Mouse (Mus musculus) MEL (cell line): ENCODE results near the gene Dph5. TPM values are rescaled to one million over a fixed set of nuclear protein-coding genes. Genes with fewer than 3 reads are reported as not detected.
A peak's percentile ranks its signal among the peaks of the same experiment; 100 is the strongest.

ENCODE experiments used
- DNase-seq: peaks from one replicate; pipeline ENCODE4 v3.0.0; 2011; ENCODE audit warnings: low read depth, low spot score
- H3K27ac ChIP-seq: 2 replicates; pipeline ENCODE4 v1.5.1; 2012; ENCODE audit warnings: low read depth, mild to moderate bottlenecking, control low read depth, low read length, moderate library complexity; ENCODE audit not compliant: control insufficient read depth
- H3K27me3 ChIP-seq, 2 experiments: fragments of 150-350 bp in 1 of 2; sonication (generic) in 1 of 2; 2 replicates each; pipeline ENCODE4 v1.6.1; 2012; ENCODE audit warnings: low read length in 2 of 2, mild to moderate bottlenecking in 2 of 2, improper control_type of control experiment in 1 of 2, moderate library complexity in 1 of 2; ENCODE audit not compliant: insufficient read depth in 2 of 2, control insufficient read depth in 1 of 2
- H3K36me3 ChIP-seq, 2 experiments: 2 replicates each; pipeline ENCODE4 v1.6.1; 2012 to 2014; ENCODE audit warnings: low read length in 2 of 2, improper control_type of control experiment in 1 of 2, inconsistent platforms in 1 of 2, mild to moderate bottlenecking in 1 of 2; ENCODE audit not compliant: insufficient read depth in 2 of 2, control insufficient read depth in 1 of 2
- H3K4me1 ChIP-seq, 2 experiments: fragments of 150-350 bp in 1 of 2; sonication (generic) in 1 of 2; 2 replicates each; pipeline ENCODE4 v1.6.1; 2012; ENCODE audit warnings: low read length in 2 of 2, improper control_type of control experiment in 1 of 2, mild to moderate bottlenecking in 1 of 2; ENCODE audit not compliant: insufficient read depth in 2 of 2, control insufficient read depth in 1 of 2
- H3K4me3 ChIP-seq, 2 experiments: fragments of 150-350 bp in 1 of 2; sonication (generic) in 1 of 2; 2 replicates each; pipeline ENCODE4 v1.5.1; 2012; ENCODE audit warnings: low read depth in 2 of 2, low read length in 2 of 2, mild to moderate bottlenecking in 2 of 2, moderate library complexity in 2 of 2, control low read depth in 1 of 2, improper control_type of control experiment in 1 of 2; ENCODE audit not compliant: control insufficient read depth in 1 of 2, insufficient read depth in 1 of 2
- H3K79me2 ChIP-seq: 2 replicates; pipeline ENCODE4 v1.6.1; 2012; ENCODE audit warnings: mild to moderate bottlenecking, low read length, moderate library complexity; ENCODE audit not compliant: control insufficient read depth, poor library complexity, insufficient read depth
- H3K9ac ChIP-seq: 2 replicates; pipeline ENCODE4 v1.6.1; 2012; ENCODE audit warnings: low read depth, mild to moderate bottlenecking, control low read depth, low read length, moderate library complexity; ENCODE audit not compliant: control insufficient read depth, poor library complexity, severe bottlenecking
- H3K9me3 ChIP-seq: fragments of 150-350 bp; sonication (generic); replicated peaks from 2 replicates; pipeline ENCODE4 v1.6.1; 2012; ENCODE audit warnings: mild to moderate bottlenecking, low read length, improper control_type of control experiment, moderate library complexity; ENCODE audit not compliant: insufficient read depth
- CHD1 ChIP-seq: IDR thresholded peaks from 2 replicates; pipeline ENCODE4 v1.6.1; 2012; ENCODE audit warnings: low read depth, mild to moderate bottlenecking, inconsistent platforms, low read length, improper control_type of control experiment
- CHD2 ChIP-seq: IDR thresholded peaks from 2 replicates; pipeline ENCODE4 v1.6.1; 2011; ENCODE audit warnings: low read length, improper control_type of control experiment
- ELF1 ChIP-seq: IDR thresholded peaks from 2 replicates; pipeline ENCODE4 v1.6.1; 2014; ENCODE audit warnings: low read depth, mild to moderate bottlenecking, inconsistent platforms, low read length, improper control_type of control experiment, moderate library complexity
- EP300 ChIP-seq, 2 experiments: IDR thresholded peaks; 2 replicates each; pipeline ENCODE4 v1.6.1; 2011; ENCODE audit warnings: improper control_type of control experiment in 2 of 2, low read length in 2 of 2, low read depth in 1 of 2, mild to moderate bottlenecking in 1 of 2
- ETS1 ChIP-seq: IDR thresholded peaks from 2 replicates; pipeline ENCODE4 v1.6.1; 2012; ENCODE audit warnings: low read depth, mild to moderate bottlenecking, inconsistent platforms, low read length, improper control_type of control experiment, moderate library complexity
- GABPA ChIP-seq: IDR thresholded peaks from 2 replicates; pipeline ENCODE4 v1.6.1; 2012; ENCODE audit warnings: low read depth, mild to moderate bottlenecking, inconsistent platforms, low read length, improper control_type of control experiment, moderate library complexity
- JUND ChIP-seq: IDR thresholded peaks from 2 replicates; pipeline ENCODE4 v1.6.1; 2011; ENCODE audit warnings: low read depth, mild to moderate bottlenecking, improper control_type of control experiment, low read length
- MAFK ChIP-seq: IDR thresholded peaks from 2 replicates; pipeline ENCODE4 v1.6.1; 2011; ENCODE audit warnings: low read depth, mild to moderate bottlenecking, low read length, improper control_type of control experiment, borderline replicate concordance
- MAX ChIP-seq: IDR thresholded peaks from 2 replicates; pipeline ENCODE4 v1.6.1; 2011; ENCODE audit warnings: low read length, improper control_type of control experiment
- MXI1 ChIP-seq: IDR thresholded peaks from 2 replicates; pipeline ENCODE4 v1.6.1; 2011; ENCODE audit warnings: mild to moderate bottlenecking, low read depth, low read length, improper control_type of control experiment
- MYB ChIP-seq: IDR thresholded peaks from 2 replicates; pipeline ENCODE4 v1.6.1; 2011; ENCODE audit warnings: mild to moderate bottlenecking, low read depth, low read length, improper control_type of control experiment
- POLR2A ChIP-seq, 2 experiments: IDR thresholded peaks; 2 replicates each; pipeline ENCODE4 v1.6.1; 2011 to 2012; ENCODE audit warnings: low read length in 2 of 2, mild to moderate bottlenecking in 2 of 2, control low read depth in 1 of 2, improper control_type of control experiment in 1 of 2, low read depth in 1 of 2, moderate library complexity in 1 of 2; ENCODE audit not compliant: control insufficient read depth in 1 of 2, insufficient read depth in 1 of 2, poor library complexity in 1 of 2
- RAD21 ChIP-seq: IDR thresholded peaks from 2 replicates; pipeline ENCODE4 v1.6.1; 2011; ENCODE audit warnings: mild to moderate bottlenecking, low read depth, low read length, improper control_type of control experiment
- RCOR1 ChIP-seq: IDR thresholded peaks from 2 replicates; pipeline ENCODE4 v1.6.1; 2012; ENCODE audit warnings: low read depth, mild to moderate bottlenecking, inconsistent platforms, low read length, improper control_type of control experiment
- SIN3A ChIP-seq: IDR thresholded peaks from 2 replicates; pipeline ENCODE4 v1.6.1; 2012; ENCODE audit warnings: low read length, improper control_type of control experiment, inconsistent platforms
- SMC3 ChIP-seq: IDR thresholded peaks from 2 replicates; pipeline ENCODE4 v1.6.1; 2011; ENCODE audit warnings: low read depth, low read length, improper control_type of control experiment
- TCF12 ChIP-seq: IDR thresholded peaks from 2 replicates; pipeline ENCODE4 v1.6.1; 2014; ENCODE audit warnings: low read depth, mild to moderate bottlenecking, inconsistent platforms, low read length, improper control_type of control experiment, moderate library complexity
- USF1 ChIP-seq: IDR thresholded peaks from 2 replicates; pipeline ENCODE4 v1.6.1; 2014; ENCODE audit warnings: low read depth, mild to moderate bottlenecking, inconsistent platforms, low read length, improper control_type of control experiment, moderate library complexity
- ZMIZ1 ChIP-seq: IDR thresholded peaks from 2 replicates; pipeline ENCODE4 v1.6.1; 2012; ENCODE audit warnings: low read depth, mild to moderate bottlenecking, inconsistent platforms, low read length, improper control_type of control experiment, moderate library complexity
- polyA plus RNA-seq, 2 experiments: library from polyadenylated mRNA; stranded (reverse) in 1 of 2; unstranded in 1 of 2; fragments of >175 nt in 1 of 2; fragments of >200 nt in 1 of 2; gene quantifications; 2 replicates each; pipeline versions ENCODE4 v1.2.1 to v1.2.4; 2012; ENCODE audit warnings: low replicate concordance in 2 of 2, low read depth in 1 of 2; ENCODE audit not compliant: insufficient read length in 2 of 2, insufficient read depth in 1 of 2, missing spikeins in 1 of 2
- total RNA-seq: library from RNA; depleted of rRNA; stranded (reverse); fragments of 300-350 nt; gene quantifications from 2 replicates; pipeline ENCODE4 v1.2.3, GENCODE M21; 2012

Dph5 gene
- total and polyA plus RNA-seq, 3 experiments = 34.9 to 45.8 TPM; not detected in 1

- peak; percentile 47 for DNase-seq
- no peaks in the 10 kb centered on the region for H3K79me2 ChIP-seq
- no peaks in the 10 kb centered on the region for H3K27me3 ChIP-seq
- H3K9me3 ChIP-seq = no peaks in the 10 kb centered on the region
- H3K4me3 ChIP-seq = peak overlapping the region in 1 of 2 experiments; percentile 16; a peak in 1 of 4 replicates
- peak overlapping the region; percentile 62 for H3K27ac ChIP-seq
- H3K4me1 ChIP-seq = peaks cover 3 to 11% of the 10 kb centered on the region in 2 experiments
- peaks cover 0 to 10% of the 10 kb centered on the region in 2 experiments; a peak in 2 of 4 replicates for H3K36me3 ChIP-seq
- no peak overlapping the region for H3K9ac ChIP-seq
- TF ChIP-seq MXI1 = 0 out of 2 replicates have a peak, but pooled peaks have one; percentile 32
- peak; percentile 49; the same call in 1 of the 2 replicates for TF ChIP-seq TCF12
- TF ChIP-seq MAFK = no peak
- TF ChIP-seq RAD21 = no peak
- TF ChIP-seq RCOR1 = peak; percentile 18; the same call in 1 of the 2 replicates
- TF ChIP-seq SIN3A = peak; percentile 44; the same call in 1 of the 2 replicates
- no peak for TF ChIP-seq SMC3
- no peak for TF ChIP-seq JUND
- TF ChIP-seq MAX = peak; percentile 29; the same call in 1 of the 2 replicates
- peak; percentile 64 for TF ChIP-seq MYB
- peak; percentile 24; the same call in 1 of the 2 replicates for TF ChIP-seq ETS1
- TF ChIP-seq EP300 (IDR thresholded peaks at IDR 0.05; ENCODE audit: low read depth in 1 of 2, low read length in 2 of 2) = peak; percentile 61 to 73; a peak in 3 of 4 replicates
- TF ChIP-seq USF1 = peak; percentile 34; the same call in 1 of the 2 replicates
These were observed 42.5 kb upstream of the Dph5 start for GRCm38 (mm10) chr3:115845032-115845618.

- no peak for TF ChIP-seq USF1
- Histone ChIP-seq H3K36me3 (peaks cover 0 to 10% of the 10 kb centered on the region in 2 experiments; a peak in 2 of 4 replicates), H3K4me3 (0 out of 4 replicates have a peak overlapping the region, but pooled peaks of 1 of the 2 experiments have one; percentile 11), H3K4me1 (peaks cover 3 to 11% of the 10 kb centered on the region in 2 experiments), H3K9ac (no peak overlapping the region), H3K27me3 (no peaks in the 10 kb centered on the region), H3K9me3 (no peaks in the 10 kb centered on the region), H3K79me2 (no peaks in the 10 kb centered on the region), H3K27ac (peak overlapping the region; percentile 23; the same call in 1 of the 2 replicates)
- no peak for DNase-seq
These were observed 41.9 kb upstream of the Dph5 start for GRCm38 (mm10) chr3:115845724-115846123.

GRCm38 (mm10) chr3:115846153-115846552 is 41.5 kb upstream of the Dph5 start:
- peaks cover 0 to 10% of the 10 kb centered on the region in 2 experiments; a peak in 2 of 4 replicates for H3K36me3 ChIP-seq
- no peak overlapping the region for H3K4me3 ChIP-seq
- H3K79me2 ChIP-seq = no peaks in the 10 kb centered on the region
- no peak overlapping the region for H3K9ac ChIP-seq
- H3K27ac ChIP-seq = no peak overlapping the region
- no peaks in the 10 kb centered on the region for H3K27me3 ChIP-seq
- no peaks in the 10 kb centered on the region for H3K9me3 ChIP-seq
- peaks cover 3 to 11% of the 10 kb centered on the region in 2 experiments for H3K4me1 ChIP-seq
- TF ChIP-seq JUND = no peak
- no peak for TF ChIP-seq CHD1
- TF ChIP-seq MYB = no peak
- no peak for TF ChIP-seq ZMIZ1
- TF ChIP-seq CHD2 = no peak
- no peak for TF ChIP-seq ETS1
- no peak for TF ChIP-seq ELF1
- TF ChIP-seq POLR2A (IDR thresholded peaks at IDR 0.05; ENCODE audit: control insufficient read depth in 1 of 2, insufficient read depth in 1 of 2, low read depth in 1 of 2, low read length in 2 of 2, poor library complexity in 1 of 2) = no peak
- no peak for TF ChIP-seq GABPA
- no peak for DNase-seq
